Comparison of ENCODE assay signal across 8 mouse cellular contexts in genomic region chr14:25015288-25016238, GRCm38 (mm10).
DNase-seq lines count a peak whose midpoint lies in the region; ATAC-seq and TF ChIP-seq lines count a peak whose summit lies in the region.

No protein-coding gene starts in this region.

- no peaks in the 10 kb centered on the region for H3K9me3 ChIP-seq in forebrain, embryonic 14.5 days (replicated peaks; ENCODE audit: control insufficient read depth, low read length)

- peak overlapping the region; percentile 32 for H3K9ac ChIP-seq in forebrain, embryonic 14.5 days (ENCODE audit: low read length)

- DNase-seq in cerebellum, adult 2 months = peak; percentile 30 to 35
- no peak for DNase-seq in cerebellum, adult 8-10 months
- DNase-seq in ovary, postnatal 36 days (ENCODE audit: low spot score) = peak; percentile 20
- no peak for DNase-seq in ovary, postnatal 10 days (ENCODE audit: low spot score)
- peak; percentile 87 for DNase-seq in forebrain, embryonic 14.5 days (ENCODE audit: low spot score)
- peak; percentile 56 for DNase-seq in kidney, postnatal 14 days
- DNase-seq in retina, embryonic 14.5 days (ENCODE audit: low spot score) = peak; percentile 79

- peak; percentile 83 for ATAC-seq in forebrain, embryonic 14.5 days
- ATAC-seq in monocyte, adult 5-6 weeks (replicated peaks; ENCODE audit: insufficient number of reproducible peaks, low FRiP score, low TSS enrichment, poor library complexity, severe bottlenecking) = no peak

- H3K36me3 ChIP-seq in forebrain, embryonic 14.5 days (ENCODE audit: control insufficient read depth, insufficient read depth, low read length) = no peaks in the 10 kb centered on the region

- no peak overlapping the region for H3K4me3 ChIP-seq in cerebellum, adult 2 months (replicated peaks; ENCODE audit: insufficient read depth, low read depth, low read length)
- no peak overlapping the region for H3K4me3 ChIP-seq in forebrain, embryonic 14.5 days (ENCODE audit: low read depth, low read length)

- TF ChIP-seq CTCF in cerebellum, adult 2 months (IDR thresholded peaks at IDR 0.05; ENCODE audit: borderline replicate concordance, insufficient read depth, low read depth, low read length) = no peak

- peak overlapping the region; percentile 37 for H3K4me2 ChIP-seq in forebrain, embryonic 14.5 days (ENCODE audit: low read length)

- TF ChIP-seq POLR2A in cerebellum, adult 2 months (IDR thresholded peaks at IDR 0.05; ENCODE audit: borderline replicate concordance, insufficient read depth, low read length) = no peak

- 14% methylated on average over 8 of the region's 8 CpGs for WGBS in cerebellum, adult 2 months
- WGBS in forebrain, embryonic 14.5 days = 1% methylated on average over 8 of the region's 8 CpGs

- no peaks in the 10 kb centered on the region for H3K27me3 ChIP-seq in cerebellum, adult 2 months (ENCODE audit: control insufficient read depth, insufficient read depth, low read length)
- no peaks in the 10 kb centered on the region for H3K27me3 ChIP-seq in forebrain, embryonic 14.5 days (replicated peaks; ENCODE audit: control insufficient read depth, insufficient read depth, low read length)

- no peak overlapping the region for H3K27ac ChIP-seq in cerebellum, adult 2 months (ENCODE audit: insufficient read depth, low read length)
- peak overlapping the region; percentile 94 for H3K27ac ChIP-seq in forebrain, embryonic 14.5 days (ENCODE audit: low read depth, low read length)

- peaks cover 5% of the 10 kb centered on the region for H3K4me1 ChIP-seq in cerebellum, adult 2 months (ENCODE audit: control insufficient read depth, insufficient read depth, low read length)
- H3K4me1 ChIP-seq in forebrain, embryonic 14.5 days (ENCODE audit: control insufficient read depth, insufficient read depth, low read length) = peaks cover 12% of the 10 kb centered on the region

Comparison
In these comparisons a context has a peak if more than half of its experiments do, and no peak if none do; other contexts are left out.
1. DNase-seq: peak in cerebellum, adult 2 months (2 of 2), ovary, postnatal 36 days (single experiment), forebrain, embryonic 14.5 days (single experiment), kidney, postnatal 14 days (single experiment) and retina, embryonic 14.5 days (single experiment); none in cerebellum, adult 8-10 months (single experiment) and ovary, postnatal 10 days (single experiment).